Mouse (Mus musculus) embryo, embryonic 11.5 days (tissue): ENCODE measurements around the gene Tbxa2r.
A peak's percentile ranks its signal among the peaks of the same experiment; 100 is the strongest.

Experiments used
- DNase-seq: peaks from one replicate; pipeline ENCODE4 v3.0.0-alpha.2; 2012; ENCODE audit warnings: low read depth, low spot score

Tbxa2r gene

GRCm38 (mm10) chr10:81320550-81321347 is 7.8 kb upstream of the Tbxa2r start, which contains the start of gene Cactin:
Gene Cactin, plus strand, starts transcription at chr10:81321103.
- peak; percentile 100 for DNase-seq

GRCm38 (mm10) chr10:81321436-81321835 is 7.1 kb upstream of the Tbxa2r start:
- DNase-seq = no peak

- no peak for DNase-seq
Observed at GRCm38 (mm10) chr10:81322444-81322843, 6.1 kb upstream of the Tbxa2r start.

GRCm38 (mm10) chr10:81323141-81323775 is 5.3 kb upstream of the Tbxa2r start:
- no peak for DNase-seq

- no peak for DNase-seq
Observed at GRCm38 (mm10) chr10:81323791-81324530, 4.6 kb upstream of the Tbxa2r start.

GRCm38 (mm10) chr10:81325176-81325575 is 3.4 kb upstream of the Tbxa2r start:
- no peak for DNase-seq

- DNase-seq = no peak
Observed at GRCm38 (mm10) chr10:81325781-81326180, 2.8 kb upstream of the Tbxa2r start.

- no peak for DNase-seq
Observed at GRCm38 (mm10) chr10:81326858-81327257, 1.7 kb upstream of the Tbxa2r start.

- DNase-seq = no peak
Observed at GRCm38 (mm10) chr10:81327959-81328358, 572 bp upstream of the Tbxa2r start.

- DNase-seq = no peak
Observed at GRCm38 (mm10) chr10:81329194-81329975, 854 bp downstream of the Tbxa2r start.

- DNase-seq = no peak
Observed at GRCm38 (mm10) chr10:81330007-81330406, 1.5 kb downstream of the Tbxa2r start.

GRCm38 (mm10) chr10:81332277-81332676 is 3.7 kb downstream of the Tbxa2r start:
- DNase-seq = no peak

GRCm38 (mm10) chr10:81334324-81334723 is 5.8 kb downstream of the Tbxa2r start:
- no peak for DNase-seq

GRCm38 (mm10) chr10:81335393-81336340 is 7.1 kb downstream of the Tbxa2r start:
- DNase-seq = no peak

- no peak for DNase-seq
Observed at GRCm38 (mm10) chr10:81336558-81336957, 8.0 kb downstream of the Tbxa2r start.

GRCm38 (mm10) chr10:81340551-81341332 is 12.2 kb downstream of the Tbxa2r start:
- DNase-seq = no peak

- DNase-seq = no peak
Observed at GRCm38 (mm10) chr10:81341333-81341949, 12.9 kb downstream of the Tbxa2r start.

GRCm38 (mm10) chr10:81342686-81343505 is 14.4 kb downstream of the Tbxa2r start, which contains the start of gene Gipc3:
Gene Gipc3, minus strand, starts transcription at chr10:81343266.
- DNase-seq = no peak
